32 mouse cellular contexts compared by ENCODE assay signal in genomic region chr14:51104366-51104765, GRCm38 (mm10). TPM values are rescaled to one million over a fixed set of nuclear protein-coding genes. Genes with fewer than 3 reads are reported as not detected.
DNase-seq lines count a peak whose midpoint lies in the region; ATAC-seq and TF ChIP-seq lines count a peak whose summit lies in the region.
"Had no signal": no experiment of that assay in that cellular context is flagged by ENCODE, and none has a peak within 500 bp of the region (broad histone marks: within the 10 kb centered on the region; RNA-seq: fewer than 3 reads in every experiment).

No protein-coding gene starts in this region.

- H3K9me3 ChIP-seq in liver, embryonic 11.5 days (ENCODE audit: control insufficient read depth, low read length) = no peaks in the 10 kb centered on the region
- H3K9me3 ChIP-seq: embryonic facial prominence, embryonic 13.5 days; embryonic facial prominence, embryonic 15.5 days; forebrain, embryonic 10.5 days; forebrain, embryonic 12.5 days; G1E had no signal

- no peaks in the 10 kb centered on the region for H3K79me2 ChIP-seq in liver, adult 2 months (ENCODE audit: control insufficient read depth, insufficient read depth, low read length)

- H3K9ac ChIP-seq in liver, adult 2 months (ENCODE audit: low read depth, low read length) = no peak overlapping the region
- H3K9ac ChIP-seq in liver, embryonic 11.5 days (ENCODE audit: low read depth, low read length) = no peak overlapping the region; the same call in 1 of the 2 replicates
- H3K9ac ChIP-seq: embryonic facial prominence, embryonic 13.5 days; embryonic facial prominence, embryonic 15.5 days; forebrain, embryonic 12.5 days had no signal

- TF ChIP-seq CTCF in liver, adult 2 months (IDR thresholded peaks at IDR 0.05; ENCODE audit: low read depth, low read length) = no peak

- ATAC-seq in liver, embryonic 11.5 days (replicated peaks; ENCODE audit: low FRiP score) = no peak
- ATAC-seq: activated CD4-positive, CD25-positive, alpha-beta regulatory T cell, adult 4 months; CD4-positive, CD25-positive, alpha-beta regulatory T cell, adult 4 months; forebrain, embryonic 14.5 days; forebrain, embryonic 16.5 days; Patski had no signal

- peaks cover 4% of the 10 kb centered on the region; the same call in 1 of the 2 replicates for H3K4me1 ChIP-seq in liver, adult 2 months (ENCODE audit: control insufficient read depth, insufficient read depth, low read length)
- peaks cover 5% of the 10 kb centered on the region; the same call in 1 of the 2 replicates for H3K4me1 ChIP-seq in liver, embryonic 11.5 days (replicated peaks; ENCODE audit: control insufficient read depth, insufficient read depth, low read length)
- H3K4me1 ChIP-seq: embryonic facial prominence, embryonic 13.5 days; embryonic facial prominence, embryonic 15.5 days; forebrain, embryonic 10.5 days; forebrain, embryonic 12.5 days had no signal

- no peak for TF ChIP-seq POLR2A in liver, adult 2 months (IDR thresholded peaks at IDR 0.05; ENCODE audit: extremely low read depth, insufficient read depth, low read length)

- H3K4me3 ChIP-seq in liver, adult 2 months (ENCODE audit: insufficient read depth, low read depth, low read length) = no peak overlapping the region
- H3K4me3 ChIP-seq in liver, embryonic 11.5 days (ENCODE audit: low read depth, low read length) = no peak overlapping the region
- H3K4me3 ChIP-seq: embryonic facial prominence, embryonic 13.5 days; embryonic facial prominence, embryonic 15.5 days; erythroblast, embryonic 14.5 days; forebrain, embryonic 10.5 days; forebrain, embryonic 12.5 days had no signal

- no peak overlapping the region for H3K4me2 ChIP-seq in liver, embryonic 11.5 days
- H3K4me2 ChIP-seq: embryonic facial prominence, embryonic 13.5 days; embryonic facial prominence, embryonic 15.5 days; forebrain, embryonic 12.5 days had no signal

- no peaks in the 10 kb centered on the region for H3K27me3 ChIP-seq in liver, adult 2 months (ENCODE audit: control insufficient read depth, insufficient read depth, low read length)
- H3K27me3 ChIP-seq in liver, embryonic 11.5 days (replicated peaks; ENCODE audit: control insufficient read depth, insufficient read depth, low read length) = no peaks in the 10 kb centered on the region
- H3K27me3 ChIP-seq: CH12.LX; embryonic facial prominence, embryonic 13.5 days; embryonic facial prominence, embryonic 15.5 days; forebrain, embryonic 12.5 days; Patski had no signal

- peaks cover 26% of the 10 kb centered on the region for H3K36me3 ChIP-seq in liver, adult 2 months (ENCODE audit: control insufficient read depth, insufficient read depth, low read length)
- H3K36me3 ChIP-seq in liver, embryonic 11.5 days (ENCODE audit: control insufficient read depth, insufficient read depth, low read length) = no peaks in the 10 kb centered on the region
- H3K36me3 ChIP-seq: embryonic facial prominence, embryonic 13.5 days; embryonic facial prominence, embryonic 15.5 days; forebrain, embryonic 10.5 days; forebrain, embryonic 12.5 days; G1E had no signal

- H3K27ac ChIP-seq in liver, adult 2 months (replicated peaks; ENCODE audit: insufficient read depth, low read depth, low read length) = no peak overlapping the region
- H3K27ac ChIP-seq in liver, embryonic 11.5 days (ENCODE audit: low read depth, low read length) = no peak overlapping the region
- H3K27ac ChIP-seq: embryonic facial prominence, embryonic 13.5 days; embryonic facial prominence, embryonic 15.5 days; forebrain, embryonic 10.5 days; forebrain, embryonic 12.5 days had no signal

- 69% methylated on average over 2 of the region's 2 CpGs for WGBS in liver, adult 2 months
- WGBS in liver, embryonic 11.5 days = 81% methylated on average over 2 of the region's 2 CpGs

- DNase-seq in liver, adult 2 months (ENCODE audit: extremely low read depth, low read depth, low spot score) = peak; percentile 28
- no peak for DNase-seq in liver, embryonic 11.5 days (ENCODE audit: low spot score)
- DNase-seq in urinary bladder, postnatal 14 days (ENCODE audit: low spot score) = peak; percentile 55
- no peak for DNase-seq in urinary bladder, adult 2 months (ENCODE audit: low spot score)
- DNase-seq in kidney, adult 18-20 months = no peak
- DNase-seq: adrenal gland, adult 8-10 months; adrenal gland, postnatal 14 days; B cell, adult 2 months; cerebellum, adult 11 months; cerebellum, adult 18-20 months; cerebellum, adult 8-10 months; cerebellum, adult 9-11 months; cerebellum, postnatal 14 days; cerebellum, postnatal 36 days; embryo, embryonic 11 days had no signal

RNA-seq across cellular contexts. Expression of gene Eddm3b, which starts 9.9 kb away (rescaled TPM):
- not detected in 2 replicates for total RNA-seq in liver, adult 2 months (2014; rRNA removed)
- polyA plus RNA-seq in liver, adult 2 months (2012; rRNA removed) = not detected in 2 replicates
- not detected in 2 replicates for polyA plus RNA-seq in liver, embryonic 11.5 days (2014; fragmentation: Nextera tagmentation; extraction: Ambion mirVana)
- polyA plus RNA-seq in urinary bladder, adult 2 months (2012; rRNA removed) = 0.04 and 0.06 TPM in 2 replicates
- total RNA-seq: adrenal gland, adult 18-20 months; adrenal gland, adult 8-10 months; adrenal gland, postnatal 14 days; CH12.LX; common myeloid progenitor, adult 5-6 weeks had no signal
- polyA plus RNA-seq: activated CD4-positive, CD25-positive, alpha-beta regulatory T cell, adult 4 months; brain, embryonic 14.5 days; CD4-positive, CD25-positive, alpha-beta regulatory T cell, adult 4 months; embryonic facial prominence, embryonic 11.5 days; embryonic facial prominence, embryonic 13.5 days; embryonic facial prominence, embryonic 15.5 days; erythroblast, embryonic 14.5 days; forebrain, embryonic 10.5 days; forebrain, embryonic 12.5 days; forebrain, embryonic 14.5 days; forebrain, embryonic 16.5 days; G1E; Patski had no signal

RNA-seq across cellular contexts. Expression of gene Ang, which starts 13.4 kb away (rescaled TPM):
- total RNA-seq in liver, adult 2 months (2014; rRNA removed) = 224 and 249 TPM in 2 replicates
- 541 and 671 TPM in 2 replicates for polyA plus RNA-seq in liver, adult 2 months (2012; rRNA removed)
- polyA plus RNA-seq in liver, embryonic 11.5 days (2014; fragmentation: Nextera tagmentation; extraction: Ambion mirVana) = 3.6 and 4.0 TPM in 2 replicates
- polyA plus RNA-seq in urinary bladder, adult 2 months (2012; rRNA removed) = 60.1 and 64.0 TPM in 2 replicates
- polyA plus RNA-seq: erythroblast, embryonic 14.5 days; G1E had no signal

RNA-seq across cellular contexts. Expression of gene Rnase4, which starts 13.5 kb away (rescaled TPM):
- 1,910 and 2,134 TPM in 2 replicates for total RNA-seq in liver, adult 2 months (2014; rRNA removed)
- 1,816 and 2,115 TPM in 2 replicates for polyA plus RNA-seq in liver, adult 2 months (2012; rRNA removed)
- polyA plus RNA-seq in liver, embryonic 11.5 days (2014; fragmentation: Nextera tagmentation; extraction: Ambion mirVana) = 13.3 and 13.6 TPM in 2 replicates
- 373 and 403 TPM in 2 replicates for polyA plus RNA-seq in urinary bladder, adult 2 months (2012; rRNA removed)
- polyA plus RNA-seq: G1E had no signal

RNA-seq across cellular contexts. Expression of gene Rnase6, which starts 19.3 kb away (rescaled TPM):
- 1.1 and 1.2 TPM in 2 replicates for total RNA-seq in liver, adult 2 months (2014; rRNA removed)
- polyA plus RNA-seq in liver, adult 2 months (2012; rRNA removed) = 0.57 and 1.0 TPM in 2 replicates
- polyA plus RNA-seq in liver, embryonic 11.5 days (2014; fragmentation: Nextera tagmentation; extraction: Ambion mirVana) = 3.2 and 4.2 TPM in 2 replicates
- 7.1 and 8.3 TPM in 2 replicates for polyA plus RNA-seq in urinary bladder, adult 2 months (2012; rRNA removed)
- polyA plus RNA-seq: embryonic facial prominence, embryonic 11.5 days; Patski had no signal

RNA-seq across cellular contexts. Expression of gene Olfr750, which starts 30.1 kb away (rescaled TPM):
- total RNA-seq in liver, adult 2 months (2014; rRNA removed) = not detected in 2 replicates
- polyA plus RNA-seq in liver, adult 2 months (2012; rRNA removed) = not detected in 2 replicates
- polyA plus RNA-seq in liver, embryonic 11.5 days (2014; fragmentation: Nextera tagmentation; extraction: Ambion mirVana) = not detected in 2 replicates
- polyA plus RNA-seq in urinary bladder, adult 2 months (2012; rRNA removed) = 0.06 TPM in 1 of 2 replicates, not detected in the other
- total RNA-seq: adrenal gland, adult 8-10 months; adrenal gland, postnatal 14 days; adrenal gland, postnatal 4 days; CH12.LX; common myeloid progenitor, adult 5-6 weeks had no signal
- polyA plus RNA-seq: activated CD4-positive, CD25-positive, alpha-beta regulatory T cell, adult 4 months; brain, embryonic 14.5 days; CD4-positive, CD25-positive, alpha-beta regulatory T cell, adult 4 months; embryonic facial prominence, embryonic 11.5 days; embryonic facial prominence, embryonic 13.5 days; embryonic facial prominence, embryonic 15.5 days; erythroblast, embryonic 14.5 days; forebrain, embryonic 10.5 days; forebrain, embryonic 12.5 days; forebrain, embryonic 14.5 days; G1E; Patski had no signal

Comparison
In these comparisons a context has a peak if more than half of its experiments do, and no peak if none do; other contexts are left out.
1. DNase-seq: peak in liver, adult 2 months (single experiment) and urinary bladder, postnatal 14 days (single experiment); none in liver, embryonic 11.5 days (single experiment), urinary bladder, adult 2 months (single experiment) and kidney, adult 18-20 months (single experiment).
2. RNA of gene Ang, which starts 13.4 kb away (polyA plus RNA-seq): 541 to 671 TPM in liver, adult 2 months and 60.1 to 64.0 TPM in urinary bladder, adult 2 months; 3.6 to 4.0 TPM in liver, embryonic 11.5 days; every median in the first group is over 10 times any median in the second.
3. RNA of gene Rnase4, which starts 13.5 kb away (polyA plus RNA-seq): 1,816 to 2,115 TPM in liver, adult 2 months and 373 to 403 TPM in urinary bladder, adult 2 months; 13.3 to 13.6 TPM in liver, embryonic 11.5 days; every median in the first group is over 10 times any median in the second.